Mouse (Mus musculus): Measurements from ENCODE around the gene Zic5.

The Zic5 gene

DNA sequence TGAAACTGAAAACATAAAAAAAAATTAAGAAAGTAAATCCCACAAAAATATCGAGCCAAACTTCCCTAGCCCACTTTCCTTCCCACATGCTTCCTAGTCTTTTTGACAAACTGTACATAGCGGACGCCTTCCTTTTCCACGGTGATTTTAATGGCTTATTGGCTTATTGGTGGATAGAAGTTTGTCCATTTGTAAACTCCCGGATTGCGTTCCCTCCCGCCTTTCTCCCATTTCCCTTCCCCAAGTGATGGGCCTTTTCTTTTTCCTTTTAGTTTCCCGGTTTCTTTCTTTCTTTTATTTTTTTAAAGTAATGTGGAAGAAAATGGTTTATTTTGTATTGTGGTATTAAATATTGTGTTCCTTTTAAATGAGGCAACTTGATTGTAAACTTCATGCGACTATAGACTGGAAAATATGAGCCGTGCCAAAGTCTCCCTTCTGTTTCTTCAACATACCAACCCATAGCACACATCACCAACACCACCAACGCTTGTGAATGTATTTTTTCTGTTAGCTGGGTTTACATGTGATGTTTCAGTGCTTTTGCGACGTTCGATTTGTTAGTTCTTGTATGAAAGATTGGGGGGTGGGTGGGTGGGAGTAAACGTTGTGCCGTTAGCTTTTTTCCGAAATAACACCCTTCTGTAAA is 14.1 kb upstream of the Zic5 start:
- no peak for DNase-seq

GRCm38 (mm10) chr14:122478574-122479011 is 13.1 kb upstream of the Zic5 start:
- no peak for DNase-seq

DNA sequence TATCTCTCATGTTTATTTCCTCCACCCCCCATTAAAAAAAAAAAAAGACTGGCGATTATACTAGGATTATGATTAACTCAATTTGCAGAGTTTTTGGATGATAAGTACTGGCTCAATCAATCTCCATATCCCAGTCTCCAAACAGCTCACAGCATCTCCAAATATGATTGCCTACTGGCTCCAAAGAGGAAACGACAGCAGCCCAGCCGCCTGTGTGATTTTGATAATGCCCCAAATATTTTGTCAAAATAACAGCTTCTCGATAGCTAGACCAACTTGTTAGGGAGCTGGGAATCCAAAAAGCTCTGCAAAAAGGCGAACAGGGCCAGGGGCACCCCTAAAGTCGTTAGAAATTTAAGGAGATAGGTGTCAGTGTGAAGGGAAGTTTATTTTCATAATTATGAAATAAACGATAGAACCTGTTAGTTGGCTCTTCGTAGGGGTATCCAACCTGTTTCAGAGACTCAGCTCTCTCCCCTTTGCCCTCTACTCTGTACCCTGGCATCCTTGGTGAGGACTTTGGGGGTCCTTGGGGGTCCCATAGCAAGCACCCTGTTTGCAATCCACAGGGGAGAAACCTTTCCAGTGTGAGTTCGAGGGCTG is 12.6 kb upstream of the Zic5 start:
- no peak for DNase-seq

GRCm38 (mm10) chr14:122477261-122477671 is 11.8 kb upstream of the Zic5 start:
- DNase-seq, result no peak

DNA sequence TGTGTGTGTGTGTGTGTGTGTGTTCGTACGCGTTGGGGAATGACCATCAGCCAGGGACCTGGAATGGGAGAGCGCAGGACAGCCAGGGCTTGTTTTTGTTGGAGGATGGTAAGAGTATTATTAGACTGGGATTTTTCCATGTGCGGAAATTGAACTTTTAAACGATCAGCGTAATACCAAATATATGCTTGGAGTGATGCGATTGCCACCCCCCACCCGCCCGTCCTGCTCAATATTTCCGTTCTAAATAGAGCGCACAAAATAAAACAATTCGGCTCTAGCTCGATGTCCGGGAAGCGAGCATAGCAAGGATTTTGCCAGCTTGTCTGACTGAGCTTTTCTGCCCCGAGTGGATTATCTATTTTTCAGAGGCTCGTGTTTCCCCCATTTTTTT is 11.3 kb upstream of the Zic5 start:
- DNase-seq, result no peak

GRCm38 (mm10) chr14:122476041-122476821 is 10.8 kb upstream of the Zic5 start:
- no peak for DNase-seq

DNA sequence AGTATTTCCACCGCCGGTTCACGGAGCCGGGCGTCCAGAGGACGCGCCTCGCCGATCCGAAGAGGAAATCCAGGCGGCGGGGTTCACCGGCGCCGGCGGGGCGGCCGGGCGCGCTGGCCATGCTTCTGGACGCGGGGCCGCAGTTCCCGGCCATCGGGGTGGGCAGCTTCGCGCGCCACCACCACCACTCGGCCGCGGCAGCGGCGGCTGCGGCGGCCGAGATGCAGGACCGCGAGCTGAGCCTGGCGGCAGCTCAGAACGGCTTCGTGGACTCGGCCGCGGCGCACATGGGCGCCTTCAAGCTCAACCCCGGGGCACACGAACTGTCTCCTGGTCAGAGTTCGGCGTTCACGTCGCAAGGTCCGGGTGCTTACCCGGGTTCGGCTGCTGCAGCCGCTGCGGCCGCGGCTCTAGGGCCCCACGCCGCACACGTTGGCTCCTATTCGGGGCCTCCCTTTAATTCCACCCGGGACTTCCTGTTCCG is 10.1 kb upstream of the Zic5 start:
- no peak for DNase-seq

DNA sequence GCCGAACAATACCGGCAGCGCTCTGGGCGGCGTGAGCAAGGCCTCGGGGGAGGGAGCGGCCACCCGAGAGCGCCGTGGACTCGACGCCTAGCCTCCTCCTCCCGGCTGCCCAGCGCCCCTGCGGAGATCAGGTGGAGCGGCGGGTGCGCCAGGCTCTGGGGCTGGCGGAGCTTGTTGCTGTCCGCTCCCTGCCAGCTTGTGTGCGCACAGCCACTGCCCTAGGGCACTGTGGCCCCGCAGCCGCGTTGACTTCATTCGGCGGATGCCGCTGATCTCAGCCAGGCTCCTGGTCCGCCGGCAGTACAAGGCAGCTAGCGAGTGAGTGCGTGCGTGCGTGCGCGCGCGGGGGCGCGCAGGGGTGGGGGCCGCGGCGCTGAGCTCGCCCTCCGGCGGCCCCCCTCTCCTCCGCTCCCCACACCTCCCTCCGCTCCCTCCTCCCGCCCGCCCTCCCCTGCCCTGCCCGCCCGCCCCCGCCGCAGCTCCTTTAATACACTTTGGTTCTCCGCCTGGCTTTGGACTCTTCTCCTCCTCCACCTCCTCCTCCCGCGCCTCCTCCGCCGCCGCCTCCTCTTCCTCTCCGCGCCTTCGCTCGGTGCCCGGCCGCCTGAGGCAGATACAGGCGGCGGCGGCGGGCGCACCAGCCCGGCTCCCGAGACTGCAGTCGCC is 9.5 kb upstream of the Zic5 start, which contains the start of gene Zic2:
Gene Zic2 (plus strand): TSS at position 545 of the 666 bp plus-strand sequence.
- no peak for DNase-seq

DNA sequence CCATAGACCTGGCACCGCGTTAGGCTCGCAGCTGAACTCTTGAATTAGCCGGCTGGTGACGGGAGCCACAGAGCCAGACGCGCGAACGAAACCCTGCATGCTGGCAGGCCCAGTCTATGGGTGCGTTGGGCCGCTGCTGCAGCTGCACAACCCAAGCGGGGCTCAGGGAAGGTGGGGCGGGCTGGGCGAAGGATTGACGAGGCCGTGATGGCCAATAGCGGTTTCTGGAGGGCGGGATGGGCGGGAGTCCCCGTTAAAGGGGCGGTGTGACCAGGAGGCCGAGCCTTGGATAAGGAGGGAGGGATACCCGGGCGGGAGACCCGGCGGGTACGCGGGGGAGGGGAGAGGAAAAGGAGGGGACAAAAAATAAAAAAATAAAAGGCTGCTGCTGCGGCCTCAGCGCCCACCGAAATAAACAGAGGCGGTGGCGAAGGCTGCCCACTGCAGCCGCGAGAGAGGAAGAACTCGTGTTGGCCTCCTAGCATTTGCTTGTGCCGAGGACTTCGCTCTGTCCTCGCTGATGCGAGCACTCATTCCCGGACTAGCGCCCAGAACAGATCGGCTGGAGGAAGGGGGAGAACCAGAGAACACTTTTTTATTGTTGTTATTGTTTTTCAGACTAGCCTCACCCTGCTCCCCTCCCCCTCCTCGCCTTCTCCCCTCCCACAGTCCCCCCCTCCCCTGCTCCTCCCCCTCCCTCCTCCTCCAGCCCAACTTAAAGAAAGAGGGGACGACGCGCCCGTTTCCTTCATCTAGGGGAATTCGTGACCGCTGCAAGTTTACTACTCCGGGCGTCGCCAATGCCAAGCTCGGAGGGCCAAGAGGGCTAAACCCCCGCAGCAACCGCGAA is 8.8 kb upstream of the Zic5 start:
- DNase-seq, result no peak

GRCm38 (mm10) chr14:122473211-122473751 is 7.8 kb upstream of the Zic5 start:
- no peak for DNase-seq

DNA sequence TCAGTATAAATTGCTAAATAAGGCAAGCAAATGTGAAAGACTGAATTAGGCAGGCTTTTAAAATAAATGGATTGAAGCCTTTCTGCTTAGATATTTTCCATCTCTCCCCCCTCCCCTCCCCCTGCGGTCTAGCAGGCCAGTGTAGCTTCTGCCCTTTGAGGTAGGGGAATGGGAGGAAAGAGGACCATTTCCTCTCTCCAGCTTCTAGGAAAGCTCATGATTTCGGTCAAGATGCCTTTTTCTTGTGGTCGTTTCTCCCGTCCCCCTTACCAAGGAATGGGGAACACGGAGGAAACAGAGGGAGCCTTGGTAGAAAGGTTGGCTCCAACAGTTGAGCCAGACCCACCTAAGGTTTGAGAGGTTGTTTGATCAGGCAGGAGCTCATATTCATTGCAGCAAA is 7.2 kb upstream of the Zic5 start:
- no peak for DNase-seq

DNA sequence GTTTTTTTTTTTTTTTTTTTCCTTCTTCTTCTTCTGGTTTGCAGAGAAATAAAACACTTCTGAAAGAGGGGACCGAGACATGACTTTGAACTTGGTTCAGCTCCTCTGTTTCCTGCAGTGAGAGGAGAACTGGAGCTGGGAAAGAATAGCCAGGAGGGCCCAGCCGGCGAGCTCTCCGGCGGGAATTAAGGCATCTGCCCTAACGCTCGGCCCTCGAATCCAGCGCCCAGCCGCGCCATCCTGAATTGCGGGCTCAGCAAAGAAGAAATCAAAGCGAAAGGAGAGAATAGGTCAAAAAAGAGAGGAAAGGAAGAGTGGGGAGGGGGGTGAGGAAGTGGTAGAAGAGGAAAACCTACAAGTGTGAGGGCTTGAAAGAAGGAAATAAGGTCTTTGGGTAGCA is 6.7 kb upstream of the Zic5 start:
- DNase-seq, result no peak

DNA sequence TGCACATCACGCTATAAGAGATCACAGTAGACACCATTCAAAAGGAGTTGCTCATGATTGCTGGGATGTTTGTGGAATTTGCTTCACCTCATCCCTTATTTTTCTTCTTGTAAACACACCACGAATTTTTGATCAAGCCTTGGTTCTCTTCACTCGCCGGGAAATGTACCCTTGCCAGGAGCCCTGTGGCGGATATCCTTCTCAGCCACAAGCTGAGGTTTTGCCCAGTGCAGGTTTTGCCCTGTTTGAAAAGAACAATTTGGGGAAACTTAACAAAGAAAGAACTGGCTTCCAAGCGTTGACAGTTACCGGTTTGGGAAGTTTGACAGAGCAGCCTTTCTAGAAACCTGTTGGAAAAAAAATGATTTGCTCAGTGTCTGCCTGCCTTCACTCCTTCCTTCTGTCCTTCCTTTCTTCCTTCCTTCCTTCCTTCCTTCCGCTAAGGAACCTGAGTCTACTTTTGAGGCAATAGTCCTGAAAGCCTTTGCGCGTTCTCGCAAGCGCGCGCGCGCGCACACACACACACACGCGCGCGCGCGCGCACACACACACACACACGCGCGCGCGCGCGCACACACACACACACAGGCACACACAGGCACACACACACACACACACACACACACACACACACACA is 6.1 kb upstream of the Zic5 start:
- DNase-seq, result no peak

GRCm38 (mm10) chr14:122468971-122469755 is 3.7 kb upstream of the Zic5 start:
- no peak for DNase-seq

DNA sequence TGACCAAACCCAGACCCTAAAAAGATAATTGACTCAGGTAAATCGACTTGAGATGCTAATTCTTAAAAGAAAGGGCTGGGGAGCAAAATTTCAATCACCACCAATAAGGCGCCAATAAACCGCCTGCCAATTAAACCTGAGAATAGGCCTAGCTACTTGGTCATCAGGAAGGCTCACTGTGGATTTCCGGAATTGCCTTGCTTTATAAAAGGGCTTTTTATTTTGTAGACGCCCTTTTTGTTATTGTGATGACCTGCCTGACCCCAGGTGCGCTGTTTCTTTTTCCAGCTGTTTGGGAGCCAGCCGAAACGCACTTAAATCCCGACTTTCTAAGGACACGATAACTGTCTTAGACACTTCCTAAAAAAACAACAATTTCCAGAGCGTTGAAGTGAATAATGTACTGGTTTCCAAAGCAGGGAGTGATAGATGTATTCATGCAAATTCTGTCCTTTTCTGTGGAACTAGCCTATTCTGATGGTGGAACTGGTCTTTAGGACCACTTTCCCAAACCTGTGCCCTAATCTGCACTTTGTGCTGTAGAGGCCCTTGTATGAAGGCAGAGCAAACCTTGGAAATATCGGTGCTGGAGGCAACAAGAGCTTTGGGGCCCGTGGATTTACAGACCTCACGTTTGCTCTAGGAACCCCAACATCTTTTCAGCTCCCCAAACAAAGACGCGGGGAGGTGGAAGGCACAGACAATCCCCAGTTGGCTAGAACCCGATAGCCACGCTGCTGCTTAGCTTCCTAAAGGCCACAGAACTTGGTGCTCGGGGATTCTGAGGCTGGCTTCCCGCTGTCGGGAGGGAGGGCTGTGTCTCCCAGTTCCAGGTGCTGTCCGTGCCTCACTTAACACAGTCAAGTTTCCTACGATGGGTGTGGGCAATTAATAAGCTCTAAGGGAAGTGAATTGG is 2.7 kb upstream of the Zic5 start:
- no peak for DNase-seq

GRCm38 (mm10) chr14:122466756-122467362 is 1.4 kb upstream of the Zic5 start:
- no peak for DNase-seq

DNA sequence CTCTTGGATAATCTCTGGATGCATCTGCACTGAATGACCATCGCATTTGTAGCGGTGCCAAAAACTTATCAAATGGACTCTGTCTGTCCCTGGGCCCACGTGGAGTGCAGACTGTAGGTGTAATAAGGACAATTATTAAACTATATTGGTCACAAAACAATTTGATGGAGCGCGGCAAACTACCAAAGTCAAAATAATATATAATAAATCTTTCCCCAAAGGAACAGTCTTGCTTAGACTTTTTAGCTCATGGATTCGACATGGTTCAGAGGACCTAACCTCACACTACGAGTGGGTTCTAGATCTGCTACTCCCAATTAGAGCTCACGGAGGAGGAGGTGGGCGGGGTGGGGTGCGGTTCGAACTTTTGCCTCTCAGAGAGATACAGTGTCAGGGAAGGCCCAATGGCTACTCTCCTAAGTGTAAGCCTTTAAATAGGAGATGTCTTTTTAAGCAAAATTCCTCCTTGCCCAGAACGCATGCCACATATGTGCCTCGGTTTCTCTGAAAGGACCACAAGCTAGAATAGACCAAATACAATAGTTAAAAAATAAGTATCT is 534 bp upstream of the Zic5 start:
- DNase-seq, result no peak

- DNase-seq, result no peak
These were observed 1.1 kb downstream of the Zic5 start for GRCm38 (mm10) chr14:122464351-122464762.
